Mouse (Mus musculus) neural tube, embryonic 15.5 days (tissue): Measurements from ENCODE around the gene Fance. TPM values are rescaled to one million over a fixed set of nuclear protein-coding genes. Genes with fewer than 3 reads are reported as not detected.

Source experiments
- ATAC-seq: fragments of 200-750 bp; cut with Nextera tagmentation; 2 replicates; pipeline ENCODE4 v1.8.0; 2017; ENCODE audit warnings: mild to moderate bottlenecking, moderate TSS enrichment, moderate library complexity; ENCODE audit not compliant: low FRiP score
- H3K27ac ChIP-seq: fragments of 300-500 bp; sonication (generic); replicated peaks from 2 replicates; pipeline ENCODE4 v1.5.1; 2015; ENCODE audit warnings: mild to moderate bottlenecking, inconsistent platforms
- H3K27me3 ChIP-seq: fragments of 300-500 bp; sonication (generic); replicated peaks from 2 replicates; pipeline ENCODE4 v1.6.1; 2015; ENCODE audit warnings: inconsistent platforms
- H3K36me3 ChIP-seq: fragments of 300-500 bp; sonication (generic); 2 replicates; pipeline ENCODE4 v1.6.1; 2015; ENCODE audit warnings: inconsistent platforms
- H3K4me1 ChIP-seq: fragments of 300-500 bp; sonication (generic); 2 replicates; pipeline ENCODE4 v1.6.1; 2015; ENCODE audit warnings: inconsistent platforms
- H3K4me2 ChIP-seq: fragments of 300-500 bp; sonication (generic); 2 replicates; pipeline ENCODE4 v1.6.1; 2015; ENCODE audit warnings: inconsistent platforms, mild to moderate bottlenecking, moderate library complexity
- H3K4me3 ChIP-seq: fragments of 300-500 bp; sonication (generic); replicated peaks from 2 replicates; pipeline ENCODE4 v1.5.1; 2015; ENCODE audit warnings: mild to moderate bottlenecking, inconsistent platforms
- H3K9ac ChIP-seq: fragments of 300-500 bp; sonication (generic); replicated peaks from 2 replicates; pipeline ENCODE4 v1.6.1; 2015; ENCODE audit warnings: mild to moderate bottlenecking, inconsistent platforms
- H3K9me3 ChIP-seq: fragments of 300-500 bp; sonication (generic); replicated peaks from 2 replicates; pipeline ENCODE4 v1.6.1; 2016; ENCODE audit warnings: inconsistent platforms
- WGBS: fragments of 180-500 bp; shearing (Covaris S2); methylation state at CpG from one replicate; pipeline ENCODE4 v1.1.7; 2015; ENCODE audit warnings: mixed read lengths; 5-methylcytosine and 5-hydroxymethylcytosine counted together
- polyA plus RNA-seq: library from polyadenylated mRNA; unstranded; fragments of >200 nt; fragmentation: Nextera tagmentation; extraction: Ambion mirVana; gene quantifications from 2 replicates; pipeline ENCODE4 v1.2.1, GENCODE M21; 2015

Gene Fance
- polyA plus RNA-seq, 1 experiment from 2014 or later: 26.3 TPM

DNA sequence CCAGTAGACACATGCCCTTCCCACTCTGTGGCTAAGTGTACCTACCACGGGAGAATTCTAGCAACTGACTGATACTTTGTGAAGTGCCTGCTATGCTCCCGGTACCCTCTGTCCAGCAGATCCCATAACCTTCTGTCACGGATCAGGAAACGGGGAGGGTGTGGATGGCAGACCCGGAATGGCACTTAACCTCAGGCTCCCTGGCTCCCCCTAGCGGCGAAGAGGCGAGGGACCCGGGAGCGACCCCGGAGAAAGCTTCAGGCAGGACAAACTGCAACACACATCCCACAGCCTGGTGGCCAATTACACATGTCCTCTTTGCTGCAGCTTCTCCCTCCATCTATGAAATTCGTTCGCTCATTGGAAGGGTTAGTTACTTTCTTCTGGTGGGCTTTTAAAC is 55.1 kb downstream of the Fance start:
- H3K9me3 ChIP-seq: no peaks in the 10 kb centered on the region
- peaks cover 33% of the 10 kb centered on the region for H3K27me3 ChIP-seq
- H3K4me2 ChIP-seq: no peak overlapping the region
- H3K4me3 ChIP-seq: no peak overlapping the region
- H3K4me1 ChIP-seq: peaks cover 14% of the 10 kb centered on the region
- no peak overlapping the region for H3K9ac ChIP-seq
- H3K27ac ChIP-seq: no peak overlapping the region
- no peak for ATAC-seq
- 6% methylated on average over 13 of the region's 13 CpGs for WGBS
- no peaks in the 10 kb centered on the region for H3K36me3 ChIP-seq

DNA sequence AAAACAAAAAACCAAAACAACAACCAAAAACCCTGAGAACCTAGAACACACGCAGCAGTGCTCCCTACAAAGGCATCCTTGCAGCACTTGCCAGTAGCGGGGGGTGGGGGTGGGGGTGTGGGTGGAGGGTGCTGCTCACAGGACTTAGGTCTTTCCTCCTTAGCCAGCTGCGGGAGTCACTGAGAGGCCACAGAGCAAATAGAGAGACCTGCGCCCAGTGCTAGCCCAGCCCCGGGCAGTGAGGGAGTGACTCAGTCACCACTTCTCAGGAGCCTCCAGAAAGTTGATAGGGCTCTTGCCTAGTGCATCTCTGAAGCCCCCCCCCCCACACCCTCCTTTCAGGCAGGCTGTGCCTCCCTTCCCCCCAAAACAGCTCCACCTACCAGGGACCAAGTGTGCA is 55.7 kb downstream of the Fance start:
- no peak overlapping the region for H3K27ac ChIP-seq
- H3K4me3 ChIP-seq: no peak overlapping the region
- no peaks in the 10 kb centered on the region for H3K9me3 ChIP-seq
- peaks cover 33% of the 10 kb centered on the region for H3K27me3 ChIP-seq
- H3K36me3 ChIP-seq: no peaks in the 10 kb centered on the region
- no peak overlapping the region for H3K4me2 ChIP-seq
- no peak for ATAC-seq
- H3K4me1 ChIP-seq: peaks cover 8% of the 10 kb centered on the region
- WGBS: 83% methylated on average over 5 of the region's 5 CpGs
- no peak overlapping the region for H3K9ac ChIP-seq

DNA sequence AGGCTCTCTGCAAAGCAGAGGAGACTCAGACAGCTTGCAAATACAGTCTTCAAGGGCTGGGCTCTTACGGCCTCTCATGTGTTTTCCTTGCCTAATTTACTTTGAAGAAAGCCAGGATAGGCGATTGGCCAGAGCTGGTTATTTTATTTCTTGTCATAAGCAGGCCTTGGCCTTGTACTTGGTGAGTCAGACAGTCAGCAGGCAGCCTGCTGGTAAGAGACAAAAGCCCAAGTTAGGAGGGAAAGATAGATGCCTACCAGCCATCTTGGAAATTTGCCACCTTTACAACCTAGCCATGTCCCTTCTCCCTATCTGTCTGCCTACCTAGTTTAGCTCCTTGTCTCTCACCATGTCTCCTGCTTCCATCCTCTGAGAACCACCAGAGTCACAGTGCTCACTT is 58.0 kb downstream of the Fance start:
- H3K27ac ChIP-seq: no peak overlapping the region
- ATAC-seq: no peak
- no peak overlapping the region for H3K9ac ChIP-seq
- no peak overlapping the region for H3K4me3 ChIP-seq
- no peaks in the 10 kb centered on the region for H3K4me1 ChIP-seq
- 68% methylated on average over 2 of the region's 2 CpGs for WGBS
- H3K27me3 ChIP-seq: peaks cover 35% of the 10 kb centered on the region
- no peak overlapping the region for H3K4me2 ChIP-seq
- H3K36me3 ChIP-seq: no peaks in the 10 kb centered on the region
- no peaks in the 10 kb centered on the region for H3K9me3 ChIP-seq

DNA sequence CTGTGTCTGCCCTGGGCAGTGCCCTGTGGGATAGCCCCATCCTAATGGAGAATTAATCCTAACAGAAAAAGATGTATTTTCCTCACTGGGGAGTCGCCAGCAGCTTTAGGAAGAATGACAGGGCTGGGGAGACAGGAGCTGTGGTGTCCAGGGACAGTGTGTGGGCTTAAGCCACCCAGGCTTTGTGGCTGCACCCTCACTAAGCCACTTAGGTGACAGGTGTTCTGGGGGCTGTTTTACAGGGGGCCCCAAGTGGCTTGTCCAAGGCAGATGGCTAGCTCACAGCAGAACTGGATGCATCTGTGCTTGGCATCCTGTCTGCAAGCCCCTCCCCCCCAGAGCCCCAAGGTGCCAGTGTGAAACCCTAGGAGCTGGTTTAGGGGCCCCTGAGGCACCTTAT is 58.6 kb downstream of the Fance start:
- 70% methylated on average over 1 of the region's 1 CpGs for WGBS
- peaks cover 40% of the 10 kb centered on the region for H3K27me3 ChIP-seq
- H3K4me1 ChIP-seq: no peaks in the 10 kb centered on the region
- H3K9ac ChIP-seq: no peak overlapping the region
- no peak overlapping the region for H3K4me3 ChIP-seq
- no peak for ATAC-seq
- no peaks in the 10 kb centered on the region for H3K9me3 ChIP-seq
- H3K36me3 ChIP-seq: no peaks in the 10 kb centered on the region
- H3K4me2 ChIP-seq: no peak overlapping the region
- H3K27ac ChIP-seq: no peak overlapping the region

DNA sequence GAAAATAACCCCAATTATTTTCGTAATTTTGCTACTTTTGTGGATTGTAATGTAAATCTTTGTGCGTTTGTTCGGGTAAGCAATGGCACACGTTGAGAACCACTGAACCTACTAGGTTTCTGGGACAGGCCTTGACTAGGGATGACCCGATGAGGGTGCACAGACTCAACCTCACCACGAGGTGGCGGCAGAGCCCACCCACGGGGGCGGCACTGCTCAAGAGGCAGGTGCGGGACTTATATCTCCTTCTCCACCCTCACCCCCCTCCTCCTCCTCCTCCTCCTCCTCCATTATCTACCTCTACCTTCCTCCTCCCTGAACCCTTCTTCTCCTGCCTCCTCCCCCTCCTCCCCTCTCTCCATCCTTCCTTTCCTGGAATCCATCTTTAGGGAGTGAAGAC is 60.5 kb downstream of the Fance start:
- no peak overlapping the region for H3K9ac ChIP-seq
- H3K4me3 ChIP-seq: no peak overlapping the region
- no peaks in the 10 kb centered on the region for H3K9me3 ChIP-seq
- H3K4me1 ChIP-seq: no peaks in the 10 kb centered on the region
- peaks cover 46% of the 10 kb centered on the region for H3K27me3 ChIP-seq
- H3K36me3 ChIP-seq: no peaks in the 10 kb centered on the region
- no peak for ATAC-seq
- no peak overlapping the region for H3K27ac ChIP-seq
- 12% methylated on average over 10 of the region's 10 CpGs for WGBS
- H3K4me2 ChIP-seq: no peak overlapping the region

DNA sequence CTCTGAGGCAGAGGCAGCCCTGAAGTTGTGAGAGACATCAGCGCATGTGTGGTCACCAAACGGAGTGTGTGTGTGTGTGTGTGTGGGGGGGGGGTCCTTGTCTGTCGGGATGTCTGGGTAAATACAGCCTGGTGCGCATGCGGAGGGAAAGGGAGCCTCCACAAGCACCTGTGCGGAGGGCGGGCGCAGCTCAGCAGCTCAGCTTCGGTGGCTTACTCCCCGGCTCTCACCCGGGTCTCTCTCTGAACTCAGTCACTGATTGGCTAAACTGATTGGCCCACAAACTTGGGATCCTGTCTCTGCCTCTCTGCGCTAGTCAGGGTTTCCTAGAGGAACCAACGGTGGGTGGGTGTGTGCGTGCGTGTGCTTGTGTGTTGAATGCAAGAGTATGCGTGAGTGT is 61.2 kb downstream of the Fance start:
- H3K27ac ChIP-seq: no peak overlapping the region
- no peaks in the 10 kb centered on the region for H3K4me1 ChIP-seq
- H3K4me2 ChIP-seq: peak overlapping the region; percentile 20
- 16% methylated on average over 16 of the region's 16 CpGs for WGBS
- no peaks in the 10 kb centered on the region for H3K9me3 ChIP-seq
- peaks cover 46% of the 10 kb centered on the region for H3K27me3 ChIP-seq
- no peaks in the 10 kb centered on the region for H3K36me3 ChIP-seq
- H3K4me3 ChIP-seq: no peak overlapping the region
- H3K9ac ChIP-seq: no peak overlapping the region
- no peak for ATAC-seq

GRCm38 (mm10) chr17:28375592-28376061 is 62.3 kb downstream of the Fance start:
- 9% methylated on average over 17 of the region's 17 CpGs for WGBS
- no peak for ATAC-seq
- no peak overlapping the region for H3K9ac ChIP-seq
- peaks cover 48% of the 10 kb centered on the region for H3K27me3 ChIP-seq
- no peaks in the 10 kb centered on the region for H3K4me1 ChIP-seq
- no peak overlapping the region for H3K4me2 ChIP-seq
- no peaks in the 10 kb centered on the region for H3K36me3 ChIP-seq
- H3K9me3 ChIP-seq: no peaks in the 10 kb centered on the region
- H3K27ac ChIP-seq: no peak overlapping the region
- H3K4me3 ChIP-seq: no peak overlapping the region

Other genes starting within 250 kb of the Fance start
- 1.4 and 1.8 TPM in 2 replicates for gene Tcp11, start 232.9 kb upstream of the Fance start, polyA plus RNA-seq
- gene Scube3, start 171.4 kb upstream of the Fance start, polyA plus RNA-seq: 3.6 and 4.6 TPM in 2 replicates
- 41.5 and 43.8 TPM in 2 replicates for gene Zfp523, start 136.4 kb upstream of the Fance start, polyA plus RNA-seq
- 8.6 and 24.0 TPM in 2 replicates for gene Def6, start 105.7 kb upstream of the Fance start, polyA plus RNA-seq
- 1.3 and 1.7 TPM in 2 replicates for gene Ppard, start 80.8 kb upstream of the Fance start, polyA plus RNA-seq
- gene Rpl10a, start 15.0 kb downstream of the Fance start, polyA plus RNA-seq: 329 and 387 TPM in 2 replicates
- gene Tead3, start 37.3 kb downstream of the Fance start, polyA plus RNA-seq: 1.5 and 3.2 TPM in 2 replicates
- gene Tulp1, start 51.7 kb downstream of the Fance start, polyA plus RNA-seq: 1.1 and 1.5 TPM in 2 replicates
- 27.2 and 51.1 TPM in 2 replicates for gene Fkbp5, start 204.0 kb downstream of the Fance start, polyA plus RNA-seq
- not detected in 2 replicates for gene Armc12, start 217.3 kb downstream of the Fance start, polyA plus RNA-seq
- gene Clpsl2, start 235.9 kb downstream of the Fance start, polyA plus RNA-seq: not detected in 2 replicates
- 20.5 TPM in 1 of 2 replicates, not detected in the other for gene Clps, start 247.2 kb downstream of the Fance start, polyA plus RNA-seq